Mouse (Mus musculus) CH12.LX (cell line): ENCODE measurements around the gene Galnt18. TPM values are rescaled to one million over a fixed set of nuclear protein-coding genes. Genes with fewer than 3 reads are reported as not detected.

Source experiments
- DNase-seq: peaks from one replicate; pipeline ENCODE4 v3.0.0-alpha.2; 2013; ENCODE audit errors: extremely low read depth
- H3K27ac ChIP-seq: 2 replicates; pipeline ENCODE4 v1.5.1; 2012; ENCODE audit warnings: low read depth, mild to moderate bottlenecking, control low read depth, moderate library complexity; ENCODE audit not compliant: insufficient read depth
- H3K27me3 ChIP-seq: replicated peaks from 2 replicates; pipeline ENCODE3; 2012; ENCODE audit warnings: inconsistent platforms
- H3K36me3 ChIP-seq, 2 experiments: replicated peaks in 1 of 2; 2 replicates each; pipeline versions ENCODE3 to v1.6.1; 2012; ENCODE audit warnings: inconsistent platforms in 1 of 2, low read length in 1 of 2, mild to moderate bottlenecking in 1 of 2, mixed read lengths in 1 of 2, moderate library complexity in 1 of 2; ENCODE audit not compliant: control insufficient read depth in 1 of 2, insufficient read depth in 1 of 2
- H3K4me1 ChIP-seq, 2 experiments: 2 replicates each; pipeline ENCODE4 v1.6.1; 2012; ENCODE audit warnings: inconsistent platforms in 1 of 2, moderate library complexity in 1 of 2; ENCODE audit not compliant: insufficient read depth in 2 of 2, control insufficient read depth in 1 of 2
- H3K4me2 ChIP-seq: 2 replicates; pipeline ENCODE4 v1.6.1; 2012; ENCODE audit warnings: low read depth, mild to moderate bottlenecking, control low read depth; ENCODE audit not compliant: poor library complexity, insufficient read depth, severe bottlenecking
- H3K4me3 ChIP-seq, 3 experiments: fragments of 150-350 bp in 1 of 3; sonication (generic) in 1 of 3; replicated peaks in 1 of 3; 2 replicates each; pipeline versions ENCODE3 to v1.5.1; 2011 to 2012; ENCODE audit warnings: low read depth in 2 of 3, low read length in 2 of 3, mild to moderate bottlenecking in 2 of 3, moderate library complexity in 2 of 3, control low read depth in 1 of 3, improper control_type of control experiment in 1 of 3, inconsistent platforms in 1 of 3, mixed read lengths in 1 of 3; ENCODE audit not compliant: poor library complexity in 1 of 3
- H3K79me2 ChIP-seq: replicated peaks from 2 replicates; pipeline ENCODE4 v1.6.1; 2012; ENCODE audit warnings: mild to moderate bottlenecking, moderate library complexity; ENCODE audit not compliant: control insufficient read depth, poor library complexity, insufficient read depth, severe bottlenecking; ENCODE audit errors: extremely low read depth
- H3K9ac ChIP-seq: 2 replicates; pipeline ENCODE4 v1.6.1; 2012; ENCODE audit warnings: low read depth, mild to moderate bottlenecking, control low read depth, moderate library complexity; ENCODE audit not compliant: insufficient read depth
- H3K9me3 ChIP-seq: replicated peaks from 2 replicates; pipeline ENCODE3; 2012; ENCODE audit warnings: low read length, inconsistent platforms, mixed read lengths
- BHLHE40 ChIP-seq: IDR thresholded peaks from 2 replicates; pipeline ENCODE4 v1.6.1; 2011; ENCODE audit warnings: mild to moderate bottlenecking, low read depth, low read length, improper control_type of control experiment
- CHD1 ChIP-seq: IDR thresholded peaks from 2 replicates; pipeline ENCODE4 v1.6.1; 2012; ENCODE audit warnings: low read depth, low read length, improper control_type of control experiment, inconsistent platforms
- CHD2 ChIP-seq: IDR thresholded peaks from 2 replicates; pipeline ENCODE4 v1.6.1; 2011; ENCODE audit warnings: low read length, improper control_type of control experiment
- CTCF ChIP-seq, 2 experiments: IDR thresholded peaks in 1 of 2; conservative IDR thresholded peaks in 1 of 2; 2 replicates each; pipeline ENCODE4 v1.5.1; 2011 to 2012; ENCODE audit warnings: low read depth in 2 of 2, low read length in 2 of 2, improper control_type of control experiment in 1 of 2, inconsistent platforms in 1 of 2, mild to moderate bottlenecking in 1 of 2, moderate library complexity in 1 of 2
- ELF1 ChIP-seq: IDR thresholded peaks from 2 replicates; pipeline ENCODE4 v1.6.1; 2014; ENCODE audit warnings: low read depth, mild to moderate bottlenecking, inconsistent platforms, low read length, improper control_type of control experiment
- EP300 ChIP-seq: IDR thresholded peaks from 2 replicates; pipeline ENCODE4 v1.6.1; 2011; ENCODE audit warnings: low read length, improper control_type of control experiment
- KAT2A ChIP-seq: IDR thresholded peaks from 2 replicates; pipeline ENCODE4 v1.6.1; 2012; ENCODE audit warnings: low read length, improper control_type of control experiment, inconsistent platforms; ENCODE audit not compliant: insufficient replicate concordance
- MAFK ChIP-seq: IDR thresholded peaks from 2 replicates; pipeline ENCODE4 v1.6.1; 2011; ENCODE audit warnings: low read length, improper control_type of control experiment; ENCODE audit not compliant: insufficient replicate concordance
- MAX ChIP-seq: IDR thresholded peaks from 2 replicates; pipeline ENCODE4 v1.6.1; 2011; ENCODE audit warnings: low read length, improper control_type of control experiment
- MYC ChIP-seq: IDR thresholded peaks from 2 replicates; pipeline ENCODE4 v1.6.1; 2011; ENCODE audit warnings: low read depth, mild to moderate bottlenecking, improper control_type of control experiment, low read length
- NRF1 ChIP-seq: IDR thresholded peaks from 2 replicates; pipeline ENCODE4 v1.6.1; 2014; ENCODE audit warnings: low read depth, mild to moderate bottlenecking, inconsistent platforms, low read length, improper control_type of control experiment, moderate library complexity
- POLR2AphosphoS2 ChIP-seq: IDR thresholded peaks from 2 replicates; pipeline ENCODE4 v1.6.1; 2011; ENCODE audit warnings: low read depth, low read length, improper control_type of control experiment
- SIN3A ChIP-seq: IDR thresholded peaks from 2 replicates; pipeline ENCODE4 v1.6.1; 2012; ENCODE audit warnings: low read length, improper control_type of control experiment, inconsistent platforms
- TBP ChIP-seq: conservative IDR thresholded peaks from 2 replicates; pipeline ENCODE4 v1.6.1; 2011; ENCODE audit warnings: low read depth, low read length, improper control_type of control experiment
- UBTF ChIP-seq: IDR thresholded peaks from 2 replicates; pipeline ENCODE4 v1.6.1; 2012; ENCODE audit warnings: low read depth, mild to moderate bottlenecking, inconsistent platforms, low read length, improper control_type of control experiment, moderate library complexity
- USF1 ChIP-seq: IDR thresholded peaks from 2 replicates; pipeline ENCODE4 v1.6.1; 2014; ENCODE audit warnings: low read depth, mild to moderate bottlenecking, inconsistent platforms, low read length, improper control_type of control experiment
- ZKSCAN1 ChIP-seq: IDR thresholded peaks from 2 replicates; pipeline ENCODE4 v1.6.1; 2012; ENCODE audit warnings: low read depth, inconsistent platforms, low read length, improper control_type of control experiment, borderline replicate concordance
- ZMIZ1 ChIP-seq: IDR thresholded peaks from 2 replicates; pipeline ENCODE4 v1.6.1; 2012; ENCODE audit warnings: low read depth, mild to moderate bottlenecking, inconsistent platforms, low read length, improper control_type of control experiment
- ZNF384 ChIP-seq: IDR thresholded peaks from 2 replicates; pipeline ENCODE4 v1.6.1; 2012; ENCODE audit warnings: low read depth, low read length, improper control_type of control experiment, inconsistent platforms
- dilution Hi-C: fragments of 300-500 bp; cut with MboI; formaldehyde crosslinking; loops from 2 replicates; pipeline ENCODE4 v1.14.3; 2020; ENCODE audit warnings: low sequenced_read_pairs; ENCODE audit not compliant: extremely low pct_unique_long_range_greater_than_20kb, extremely low pct_ligation_motif_present
- in situ Hi-C: fragments of 300-500 bp; cut with MboI; formaldehyde crosslinking; loops from 3 replicates; pipeline ENCODE4 v1.14.3; 2019; ENCODE audit warnings: low sequenced_read_pairs, low pct_ligation_motif_present, low pct_unique_long_range_greater_than_20kb, mixed read lengths
- polyA plus RNA-seq: library from polyadenylated mRNA; unstranded; fragments of >175 nt; gene quantifications from 2 replicates; pipeline ENCODE4 v1.2.1, GENCODE M21; 2012; ENCODE audit warnings: low read depth; ENCODE audit not compliant: insufficient read length
- total RNA-seq, 2 experiments: library from RNA; depleted of rRNA; stranded (reverse); fragments of 300-350 nt in 1 of 2; fragments of >200 nt in 1 of 2; gene quantifications; 2 replicates each; pipeline ENCODE4 v1.2.3; 2012 to 2014

Gene Galnt18
- total and polyA plus RNA-seq, 3 experiments: 0.04 TPM; not detected in 2

DNA sequence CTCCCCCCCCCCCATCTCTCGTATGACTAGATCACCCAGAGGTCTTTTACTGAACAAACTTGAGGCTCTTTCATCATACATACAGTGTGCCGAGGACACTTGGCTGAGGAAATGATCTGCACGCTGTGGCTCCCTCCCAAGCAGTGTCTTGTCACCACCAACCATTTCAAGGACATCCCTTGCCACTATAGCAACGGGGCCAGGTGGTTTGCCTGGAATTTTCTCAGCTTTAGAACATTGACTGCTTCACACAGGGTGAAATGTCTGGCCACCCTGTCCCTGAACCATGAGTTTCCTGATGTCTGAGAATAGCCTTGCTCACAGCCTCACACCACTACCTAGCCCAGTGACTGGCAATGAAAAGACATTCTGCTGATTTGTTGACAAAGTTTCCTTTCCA, 176.6 kb downstream of the Galnt18 start:
- TF ChIP-seq ZMIZ1 (no peak), USF1 (no peak), ELF1 (no peak), MYC (no peak), KAT2A (no peak), CTCF (conservative IDR thresholded peaks at IDR 0.05 in 1 of 2, IDR thresholded peaks at IDR 0.05 in 1 of 2; ENCODE audit: low read depth in 2 of 2, low read length in 2 of 2) (no peak), CHD2 (no peak), EP300 (no peak), NRF1 (no peak), SIN3A (no peak), ZKSCAN1 (no peak), TBP (no peak), UBTF (no peak), ZNF384 (no peak), POLR2AphosphoS2 (no peak), CHD1 (no peak)
- no peak overlapping the region for H3K27ac ChIP-seq
- peaks cover 0 to 10% of the 10 kb centered on the region in 2 experiments; a peak in 1 of 4 replicates for H3K4me1 ChIP-seq
- peaks cover 45% of the 10 kb centered on the region for H3K27me3 ChIP-seq
- dilution Hi-C loops (no loop called here), in situ Hi-C loops (no loop called here)
- no peak overlapping the region for H3K9ac ChIP-seq
- no peak for DNase-seq
- H3K36me3 ChIP-seq: no peaks in the 10 kb centered on the region
- H3K79me2 ChIP-seq: no peaks in the 10 kb centered on the region
- H3K4me2 ChIP-seq: no peak overlapping the region
- no peak overlapping the region for H3K4me3 ChIP-seq
- no peaks in the 10 kb centered on the region for H3K9me3 ChIP-seq

- dilution Hi-C loops (no loop called here), in situ Hi-C loops (no loop called here)
- no peak overlapping the region for H3K4me2 ChIP-seq
- H3K4me1 ChIP-seq: peaks cover 0 to 10% of the 10 kb centered on the region in 2 experiments; a peak in 1 of 4 replicates
- peaks cover 47% of the 10 kb centered on the region for H3K27me3 ChIP-seq
- no peaks in the 10 kb centered on the region for H3K9me3 ChIP-seq
- H3K27ac ChIP-seq: no peak overlapping the region
- H3K4me3 ChIP-seq: no peak overlapping the region
- no peaks in the 10 kb centered on the region for H3K36me3 ChIP-seq
- H3K9ac ChIP-seq: no peak overlapping the region
- no peaks in the 10 kb centered on the region for H3K79me2 ChIP-seq
- peak; percentile 78 for TF ChIP-seq MAFK
- TF ChIP-seq BHLHE40: no peak
- no peak for TF ChIP-seq MAX
- DNase-seq: no peak
Observed at GRCm38 (mm10) chr7:111601339-111602067, 178.3 kb downstream of the Galnt18 start.
